Mouse (Mus musculus) gastrocnemius, postnatal 25 days (tissue): Measurements from ENCODE around the gene Clstn3. TPM values are rescaled to one million over a fixed set of nuclear protein-coding genes. Genes with fewer than 3 reads are reported as not detected.
"Not testable (repeated sequence)": the region's sequence is repeated elsewhere in the genome, so short reads cannot be mapped to it uniquely, and the experiment has no call there.

Experiments used
- DNase-seq: peaks from one replicate; pipeline ENCODE4 v3.0.0; 2022
- long read RNA-seq, 2 experiments: library from polyadenylated mRNA; stranded (forward); transcript quantifications; one replicate each; pipeline ENCODE4 v2.0.0; 2021
- total RNA-seq, 2 experiments: library from RNA; stranded (reverse); gene quantifications; 1 replicate in 1 of 2; 2 replicates in 1 of 2; pipeline ENCODE4 v1.2.3; 2021

The Clstn3 gene
- under 1 TPM; 0.59 to 0.61 TPM for total RNA-seq
- long read RNA-seq, experiment 1, result 0 reads
- long read RNA-seq, experiment 2, partial matches to known transcripts, result 0 of 1 reads
- long read RNA-seq, experiment 2, other reads (novel, unspliced or antisense), result 1 of 1 reads

DNA sequence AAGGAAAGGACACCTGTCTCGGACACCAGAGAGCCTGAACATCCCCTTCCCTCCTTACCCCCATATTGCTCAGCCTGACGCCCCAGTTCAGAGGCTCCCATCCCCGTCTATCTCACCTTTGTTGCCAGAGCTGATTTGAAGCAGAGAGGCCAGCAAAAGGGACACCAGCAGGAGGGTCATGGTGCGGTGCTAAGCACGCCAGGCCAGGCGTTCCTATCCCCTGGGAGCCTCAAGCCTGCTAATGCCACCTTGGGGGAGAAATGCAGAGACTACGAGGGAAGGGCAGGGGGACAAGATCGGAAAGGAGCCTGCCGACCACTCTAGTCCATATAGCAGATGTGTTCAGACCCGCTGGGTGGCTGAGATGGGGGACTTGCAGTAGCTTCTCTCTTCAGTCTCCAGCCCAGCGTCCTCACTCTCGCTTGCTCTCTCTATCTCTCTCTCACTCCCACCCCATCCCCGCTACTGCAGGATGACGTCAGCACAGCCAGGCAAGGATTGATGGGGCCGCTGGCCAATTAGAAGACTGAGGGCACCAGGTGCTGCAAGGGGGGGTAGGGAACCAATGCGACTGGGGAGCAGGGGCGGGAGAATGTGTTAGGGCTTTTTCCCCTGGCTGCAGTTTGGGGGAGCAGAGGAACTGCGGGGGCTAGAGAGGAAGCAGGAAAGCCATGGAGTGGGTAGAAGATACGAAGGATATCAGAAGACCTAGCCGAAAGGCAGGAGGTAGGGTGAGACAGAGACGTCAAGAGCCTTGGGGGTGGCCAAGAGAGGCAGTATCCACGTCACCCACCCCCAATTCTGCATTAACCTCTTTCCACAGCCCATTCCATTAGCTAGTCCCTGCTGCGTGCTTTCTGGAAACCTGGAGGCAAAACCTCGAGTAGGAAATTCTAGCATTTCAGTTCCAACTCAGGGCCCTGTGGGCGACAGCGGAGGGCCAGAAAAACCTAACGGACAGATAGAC is at the start of gene Clstn3:
Gene Clstn3, minus strand, starts transcription at position 490 of the 967 bp plus-strand sequence.
- DNase-seq, result peak; percentile 72

DNA sequence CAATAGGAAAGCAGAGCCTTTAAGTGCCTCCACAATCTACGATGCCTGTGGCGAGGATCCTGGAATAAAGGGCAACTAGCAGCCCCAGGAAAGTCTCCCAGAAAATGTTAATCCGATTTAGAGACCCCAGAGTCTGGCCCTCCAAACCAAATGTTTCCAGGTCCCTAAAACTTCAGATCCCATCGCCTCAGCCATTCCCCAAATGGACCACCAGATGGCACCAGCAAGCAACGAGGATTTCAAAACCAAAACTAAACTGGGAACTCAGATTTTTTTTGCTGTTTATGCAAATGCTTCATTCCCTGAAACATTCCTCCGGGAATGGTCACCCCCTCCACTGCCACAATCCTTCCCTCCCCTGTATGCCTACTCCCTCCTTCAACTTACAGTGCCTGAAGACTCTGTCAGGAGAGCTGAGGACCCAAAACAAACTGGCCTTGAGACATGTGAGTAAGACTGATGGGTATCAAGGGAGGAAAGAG is 47.8 kb upstream of the Clstn3 start, which contains the start of gene C1ra:
Gene C1ra, plus strand, starts transcription at position 51 of the 482 bp plus-strand sequence.
- DNase-seq, result peak; percentile 41

DNA sequence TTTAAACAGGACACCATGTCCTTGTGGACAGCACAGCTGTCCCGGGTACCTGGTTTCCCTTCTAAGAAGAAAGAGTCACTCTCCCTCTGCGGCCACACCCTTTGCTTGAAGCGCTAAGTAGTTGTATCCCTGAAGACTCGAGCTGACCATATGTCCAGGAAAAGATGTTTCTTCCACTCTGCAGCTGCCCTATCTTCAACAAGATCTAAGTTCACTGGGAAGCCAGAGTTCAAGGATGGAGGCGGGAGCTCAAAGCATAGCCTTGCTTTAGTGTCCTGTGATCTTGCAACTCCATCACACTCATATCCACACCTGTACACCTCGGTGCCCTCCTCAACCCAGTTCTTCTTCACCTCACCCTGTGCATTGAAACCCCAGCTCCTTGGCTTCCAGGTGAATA is 47.3 kb upstream of the Clstn3 start:
- no peak for DNase-seq

DNA sequence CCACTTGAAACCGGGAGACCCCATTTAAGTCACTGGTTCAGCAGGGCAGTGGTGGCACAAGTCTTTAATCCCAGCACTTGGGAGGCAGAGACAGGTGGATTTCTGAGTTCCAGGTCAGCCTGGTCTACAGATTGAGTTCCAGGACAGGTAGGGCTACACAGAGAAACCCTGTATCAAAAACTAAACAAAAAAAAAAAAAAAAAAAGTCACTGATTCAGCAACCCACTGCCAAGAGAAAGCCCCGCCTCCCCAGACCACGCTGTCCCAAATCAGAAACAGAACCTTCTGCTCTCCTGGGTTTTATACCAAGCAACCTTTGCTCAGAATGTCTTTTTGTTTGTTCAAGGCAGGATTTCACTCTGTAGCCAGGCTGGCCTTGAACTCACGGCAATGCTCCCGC is 44.6 kb upstream of the Clstn3 start:
- DNase-seq, result not testable (repeated sequence)

DNA sequence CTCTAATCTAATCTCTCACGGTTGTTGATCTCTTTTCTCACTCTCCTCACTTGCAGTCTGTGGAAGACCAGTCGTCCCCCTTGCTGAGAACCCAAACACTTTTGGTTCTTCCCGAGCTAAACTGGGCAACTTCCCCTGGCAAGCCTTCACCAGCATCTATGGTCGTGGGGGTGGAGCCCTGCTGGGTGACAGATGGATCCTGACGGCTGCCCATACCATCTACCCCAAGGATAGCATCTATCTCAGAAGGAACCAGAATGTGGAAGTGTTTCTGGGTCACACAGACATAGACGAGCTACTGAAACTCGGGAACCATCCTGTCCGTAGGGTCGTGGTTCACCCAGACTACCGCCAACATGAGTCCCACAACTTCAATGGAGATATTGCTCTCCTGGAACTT is 43.7 kb upstream of the Clstn3 start:
- DNase-seq, result no peak

DNA sequence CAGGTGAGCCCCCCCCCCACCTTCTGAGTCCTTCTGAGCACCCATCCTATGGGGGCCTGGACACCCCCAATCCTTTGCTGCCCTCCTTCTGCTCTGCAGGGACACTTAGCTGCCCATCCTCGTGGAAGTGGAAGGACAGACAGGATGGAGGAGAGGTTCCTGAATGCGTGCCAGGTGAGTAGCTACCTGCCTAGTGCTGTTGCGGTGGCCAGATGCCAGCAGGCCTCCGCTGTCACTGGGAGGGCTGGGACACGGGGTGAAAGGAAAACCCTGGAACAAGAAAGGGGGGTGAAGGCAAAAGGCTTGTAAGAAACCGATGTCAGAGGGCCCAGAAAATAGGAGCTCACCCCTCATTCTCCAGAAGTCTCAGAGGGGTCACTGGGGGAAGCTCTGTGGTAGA is 42.4 kb upstream of the Clstn3 start:
- no peak for DNase-seq

DNA sequence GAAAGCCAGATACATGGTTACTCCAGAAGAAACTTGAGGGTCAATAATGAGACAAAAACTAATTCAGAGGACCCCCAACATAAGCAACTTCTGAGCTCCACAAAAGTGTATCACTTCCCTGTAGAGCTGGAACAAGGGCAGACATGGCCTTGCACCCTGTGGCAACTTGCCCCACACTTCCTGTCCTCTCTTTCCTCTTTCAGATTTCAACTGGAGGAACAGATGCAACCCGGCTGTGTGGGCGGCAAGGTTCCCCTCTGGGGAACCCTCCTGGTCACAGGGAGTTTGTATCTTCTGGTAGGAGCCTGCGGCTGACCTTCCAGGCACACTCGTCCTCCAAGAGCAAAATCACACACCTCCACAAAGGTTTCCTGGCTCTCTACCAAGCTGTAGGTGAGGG is 40.4 kb upstream of the Clstn3 start:
- no peak for DNase-seq

DNA sequence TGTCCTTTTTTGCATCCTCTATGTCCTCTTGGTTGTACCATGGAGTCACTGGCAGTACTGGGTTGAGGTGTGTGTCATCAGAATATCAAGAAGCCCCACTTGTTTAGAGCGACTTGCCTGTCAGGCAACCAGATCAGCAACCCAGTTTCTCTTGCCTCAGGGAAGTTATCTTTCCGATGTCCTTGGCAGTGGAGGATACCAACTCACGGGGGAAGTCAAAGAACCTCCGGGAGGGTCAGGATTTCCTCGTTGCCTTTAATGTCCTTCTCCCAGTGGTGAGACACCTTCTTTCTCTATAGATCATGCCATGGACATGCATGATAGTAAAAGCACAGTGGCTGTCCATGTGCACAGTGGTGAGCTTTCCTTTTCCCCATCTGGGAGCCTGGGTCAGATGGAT is 37.4 kb upstream of the Clstn3 start:
- no peak for DNase-seq

DNA sequence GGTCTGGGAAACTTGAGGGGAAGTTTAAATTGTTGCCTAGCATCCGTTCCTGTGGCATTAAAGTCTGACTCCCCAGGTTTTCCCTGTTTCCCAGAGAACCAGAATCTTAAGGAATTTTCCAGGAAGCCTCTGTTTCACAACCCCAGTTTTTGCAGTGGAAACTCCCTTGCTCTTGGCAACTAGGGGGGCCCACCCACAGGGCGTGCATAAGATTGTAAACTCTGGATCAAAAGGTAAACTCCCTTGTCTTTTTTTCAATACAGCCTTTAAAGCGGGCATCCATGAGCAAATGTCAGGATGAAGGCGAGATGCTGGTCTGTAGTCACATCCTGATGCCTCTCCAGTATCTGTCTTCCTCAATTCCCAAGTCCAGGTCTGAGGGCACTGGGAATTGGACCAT is 36.9 kb upstream of the Clstn3 start:
- DNase-seq, result peak; percentile 50

DNA sequence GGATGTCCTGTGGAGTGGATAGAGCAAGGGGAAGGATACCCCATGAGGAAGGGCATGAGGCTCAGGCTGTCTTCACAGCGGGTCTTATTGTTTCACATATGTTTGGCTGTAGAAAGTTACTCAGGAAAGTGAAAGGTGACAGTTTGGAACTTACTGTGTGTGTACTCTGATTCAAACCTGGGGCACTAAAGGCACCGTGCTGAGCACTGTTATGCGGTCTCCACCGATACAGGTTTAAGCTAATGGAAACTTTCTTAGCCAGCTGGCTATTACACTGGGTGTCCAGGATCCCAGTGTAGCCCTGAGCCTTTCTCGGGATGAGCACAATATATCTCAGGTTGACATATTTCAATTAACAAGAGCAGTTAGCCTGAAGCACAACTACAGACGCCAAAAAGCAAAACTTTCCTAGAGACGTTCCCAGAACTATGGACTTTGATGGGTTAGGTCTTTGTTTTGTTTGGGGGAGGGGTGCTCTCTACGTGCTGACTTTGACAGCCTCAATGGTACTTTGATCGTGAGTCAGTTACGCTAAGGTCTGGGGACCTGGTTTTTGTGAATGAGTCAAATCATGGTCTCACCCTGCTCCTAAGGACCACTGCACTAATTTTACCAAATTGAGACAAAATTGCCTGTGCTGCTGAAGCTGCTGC is 35.4 kb upstream of the Clstn3 start:
- DNase-seq, result no peak

DNA sequence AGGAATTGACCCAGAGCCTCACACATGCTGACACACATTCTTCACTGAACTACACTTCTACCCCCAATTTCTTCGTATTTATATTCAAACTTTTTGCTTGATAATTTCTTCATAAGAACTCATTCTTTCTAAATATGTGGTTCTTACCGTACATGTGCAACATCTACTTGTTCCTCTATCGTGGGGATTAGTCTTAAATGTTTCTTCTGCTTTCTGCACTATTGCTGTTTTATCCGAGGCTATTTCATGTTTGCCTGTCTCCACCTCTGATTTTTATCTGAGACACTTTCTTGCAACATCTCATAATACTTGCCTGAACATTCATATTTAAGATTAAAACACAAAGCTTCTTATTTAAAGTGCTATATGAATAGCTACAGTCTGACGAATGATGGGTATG is 31.5 kb upstream of the Clstn3 start:
- DNase-seq, result no peak

DNA sequence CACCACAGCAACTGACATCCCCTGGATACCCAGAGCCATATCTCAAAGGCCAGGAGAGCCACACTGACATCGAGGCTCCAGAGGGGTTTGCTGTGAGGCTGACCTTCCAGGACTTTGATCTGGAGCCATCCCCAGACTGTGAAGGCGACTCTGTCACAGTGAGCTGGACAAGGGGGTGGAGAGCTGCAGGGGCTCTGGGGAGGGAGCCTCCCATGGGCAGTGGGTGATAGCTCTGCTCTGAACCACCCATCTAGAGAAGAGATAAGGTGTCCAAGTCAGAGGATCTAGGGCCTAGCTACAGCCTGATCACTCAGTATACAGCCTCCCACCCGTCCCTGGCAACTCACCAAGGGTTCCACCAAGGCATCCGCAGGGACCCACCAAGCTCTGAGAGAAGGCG is 29.3 kb upstream of the Clstn3 start:
- DNase-seq, result no peak

DNA sequence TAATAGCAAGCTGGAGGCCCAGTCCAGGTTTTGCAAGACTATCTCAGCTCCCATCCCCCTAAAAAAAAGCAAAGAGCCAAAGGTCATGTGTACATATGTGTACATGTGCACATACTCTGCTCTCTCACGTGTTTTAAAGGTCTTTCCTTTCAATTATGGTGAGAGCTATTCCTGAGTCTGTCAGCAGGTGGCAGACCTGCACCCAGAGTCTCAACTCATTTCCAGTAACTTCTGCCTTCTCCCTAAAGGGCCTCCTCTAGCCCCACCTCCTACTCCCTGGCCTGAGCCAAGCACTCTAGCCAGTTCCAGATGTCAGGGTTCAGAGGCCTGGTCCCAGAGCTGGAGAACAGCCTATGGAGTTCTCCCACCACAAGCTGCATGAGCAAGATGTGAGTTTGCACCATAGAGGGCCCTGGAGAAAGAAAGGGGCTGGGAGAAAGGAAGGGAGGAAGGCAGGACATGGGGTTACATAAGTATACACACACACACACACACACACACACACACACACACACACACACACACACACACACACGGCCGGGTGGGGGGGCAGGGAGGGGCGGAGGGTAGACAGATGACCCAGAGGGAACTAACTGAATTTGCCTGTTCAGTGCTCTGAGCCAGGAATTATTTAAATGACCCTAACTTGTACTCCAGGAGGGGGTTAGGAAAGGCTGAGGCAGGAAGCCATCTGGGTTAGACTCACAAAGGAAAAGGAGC is 28.4 kb upstream of the Clstn3 start, which contains the start of gene C1rl:
Gene C1rl, plus strand, starts transcription at position 272 of the 720 bp plus-strand sequence.
- DNase-seq, result peak; percentile 87

DNA sequence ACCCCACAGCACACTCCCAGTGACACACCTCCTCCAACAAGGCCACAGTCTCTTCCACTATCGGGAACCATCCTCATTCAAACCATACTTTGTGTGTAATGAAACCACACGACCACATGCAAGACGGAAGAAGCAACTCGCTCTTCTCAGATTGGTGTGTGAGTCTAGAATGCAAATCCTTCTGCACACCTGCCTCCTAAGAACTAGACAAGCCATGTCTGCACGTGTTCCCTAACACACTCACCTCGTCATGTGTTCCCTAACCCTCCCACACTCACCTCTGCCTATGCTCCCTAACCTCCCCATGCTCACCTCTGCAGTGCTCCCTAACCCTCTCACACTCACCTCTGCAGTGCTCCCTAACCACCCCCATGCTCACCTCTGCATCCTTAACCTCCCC is 26.8 kb upstream of the Clstn3 start:
- DNase-seq, result no peak

DNA sequence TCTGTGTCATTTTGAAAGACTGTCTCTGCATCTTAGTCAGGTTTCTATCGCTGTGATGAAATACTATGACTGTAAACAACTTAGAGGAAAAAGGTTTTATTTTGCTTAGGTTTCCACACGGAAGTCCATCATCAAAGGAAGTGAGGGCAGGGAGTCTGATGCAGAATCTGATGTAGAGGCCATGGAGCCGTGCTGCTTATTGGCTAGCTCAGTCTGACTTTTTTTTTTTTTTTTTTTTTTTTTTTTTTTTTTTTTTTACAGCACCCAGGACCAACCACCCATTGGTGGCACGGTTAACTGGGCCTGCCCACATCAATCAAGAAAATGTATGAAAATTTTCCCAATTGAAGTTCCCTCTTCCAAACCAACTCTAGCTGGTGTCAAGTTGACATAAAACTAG is 24.4 kb upstream of the Clstn3 start:
- DNase-seq, result no peak

DNA sequence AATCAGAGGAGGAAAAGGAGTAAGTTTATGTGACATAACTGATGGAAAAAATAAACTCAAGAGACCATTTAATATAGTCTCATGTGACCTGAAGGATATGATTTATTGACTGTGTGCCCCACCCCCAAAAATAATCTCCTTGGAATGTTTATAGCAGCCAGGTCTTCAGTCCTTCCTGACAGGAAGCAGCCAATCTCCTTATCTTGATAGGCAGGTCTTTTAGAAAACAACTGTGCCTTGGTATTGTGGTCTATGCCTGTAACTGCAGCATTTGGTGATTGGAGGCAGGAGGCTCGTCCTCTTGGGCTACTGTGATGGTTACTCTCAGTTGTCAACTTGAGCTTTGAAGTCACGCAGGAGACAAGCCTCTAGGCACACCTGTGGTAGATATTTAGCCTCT is 22.9 kb upstream of the Clstn3 start:
- DNase-seq, result no peak

DNA sequence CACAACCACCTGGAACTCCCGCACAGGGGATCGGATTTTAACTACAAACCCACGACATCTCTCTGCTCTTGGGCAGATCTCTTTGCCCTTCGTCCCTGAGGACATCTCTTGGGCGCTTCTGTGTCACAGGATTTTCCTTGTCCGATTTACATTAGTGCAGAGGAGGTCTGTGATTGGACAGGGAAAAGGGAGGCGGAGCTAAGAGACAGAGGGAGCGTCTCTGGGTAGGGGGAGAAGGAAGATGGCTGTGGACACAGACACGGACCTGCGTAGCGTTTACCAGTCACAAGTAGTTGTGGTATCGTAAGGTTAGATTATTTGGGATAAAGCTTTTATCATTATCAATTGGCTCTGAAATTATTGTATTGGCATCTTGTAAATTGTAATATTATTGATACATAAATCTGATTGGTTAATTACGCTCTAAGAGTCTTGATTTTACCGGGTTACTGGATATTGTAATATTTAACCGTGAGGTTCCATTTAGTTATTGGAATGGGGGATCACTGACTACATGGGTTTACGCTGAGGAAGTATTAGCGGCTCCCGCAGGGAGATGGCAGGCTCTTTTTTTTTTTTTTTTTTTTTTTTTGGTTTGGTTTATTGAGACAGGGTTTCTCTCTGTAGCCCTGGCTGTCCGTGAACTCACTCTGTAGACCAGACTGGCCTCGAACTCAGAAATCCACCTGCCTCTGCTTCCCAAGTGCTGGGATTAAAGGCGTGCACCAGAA is 21.0 kb upstream of the Clstn3 start:
- no peak for DNase-seq

DNA sequence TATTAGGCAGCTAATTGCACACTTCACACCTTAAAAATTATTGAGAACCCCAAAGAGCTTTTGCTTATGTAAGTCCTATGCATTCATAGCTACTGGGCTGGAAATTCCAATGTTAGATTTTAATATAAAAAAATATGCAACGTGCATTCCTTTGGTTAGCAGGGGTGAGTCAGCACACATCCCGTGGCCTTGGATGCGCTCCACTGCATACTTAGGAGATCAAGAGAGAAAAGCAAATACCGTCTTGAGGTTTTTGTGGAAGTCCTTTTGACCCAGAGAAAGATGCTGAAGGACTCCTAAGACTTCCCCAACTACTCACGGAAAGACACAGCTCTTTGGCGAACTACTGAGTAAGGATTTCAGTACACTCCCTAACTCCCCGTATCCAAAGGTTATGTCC is 20.3 kb upstream of the Clstn3 start:
- DNase-seq, result no peak

DNA sequence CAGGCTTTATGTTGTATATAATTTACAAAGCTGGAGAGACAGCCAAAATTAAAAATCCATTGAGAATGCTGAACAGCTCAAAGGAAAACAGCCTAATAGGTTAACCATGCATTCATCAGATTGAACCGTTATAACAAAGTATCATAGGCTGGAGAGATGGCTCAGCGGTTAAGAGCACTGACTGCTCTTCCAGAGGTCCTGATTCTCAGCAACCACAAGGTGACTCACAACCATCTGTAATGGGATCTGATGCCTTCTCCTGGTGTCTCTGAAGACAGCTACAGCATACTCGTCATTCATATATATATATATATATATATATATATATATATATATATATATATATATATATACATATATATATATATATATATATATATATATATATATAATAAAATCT is 19.2 kb upstream of the Clstn3 start:
- DNase-seq, result not testable (repeated sequence)

DNA sequence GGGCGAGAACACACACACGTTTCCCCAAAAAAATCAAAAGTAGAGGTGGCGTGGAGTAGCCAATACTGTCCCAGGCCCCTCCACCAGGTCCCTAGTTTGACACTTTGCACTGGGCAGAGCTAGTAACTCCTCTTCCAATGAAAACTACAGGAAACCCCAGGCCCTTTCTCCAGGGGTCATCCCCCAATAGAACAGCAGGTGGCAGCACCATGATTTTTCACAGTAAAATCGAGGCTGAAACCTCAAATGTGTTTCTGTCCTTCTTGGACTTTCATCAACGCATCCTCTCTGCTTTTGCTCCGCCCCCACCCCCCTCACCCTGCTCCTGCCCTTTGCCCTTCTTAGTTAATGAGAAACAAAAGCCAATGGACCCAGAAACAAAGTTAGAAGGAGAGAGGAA is 17.0 kb upstream of the Clstn3 start:
- no peak for DNase-seq

DNA sequence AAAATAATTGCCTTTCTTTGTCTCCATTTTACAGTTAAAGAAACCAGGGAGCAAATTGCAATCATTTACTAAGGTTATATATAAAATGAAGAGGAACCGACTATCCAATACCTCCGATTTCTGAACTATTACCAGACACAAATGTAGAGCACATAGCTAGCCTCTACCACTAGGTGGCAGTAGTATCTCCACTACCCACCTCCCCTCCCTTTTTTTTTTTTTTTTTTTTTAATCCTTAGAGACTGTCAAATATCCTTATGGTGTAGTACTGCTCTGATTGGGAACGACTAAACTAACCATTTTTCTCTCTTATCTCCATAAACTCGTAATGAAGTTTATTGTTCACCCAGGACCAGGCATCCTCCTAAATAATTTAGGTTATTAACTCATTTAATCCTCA is 15.7 kb upstream of the Clstn3 start:
- no peak for DNase-seq

DNA sequence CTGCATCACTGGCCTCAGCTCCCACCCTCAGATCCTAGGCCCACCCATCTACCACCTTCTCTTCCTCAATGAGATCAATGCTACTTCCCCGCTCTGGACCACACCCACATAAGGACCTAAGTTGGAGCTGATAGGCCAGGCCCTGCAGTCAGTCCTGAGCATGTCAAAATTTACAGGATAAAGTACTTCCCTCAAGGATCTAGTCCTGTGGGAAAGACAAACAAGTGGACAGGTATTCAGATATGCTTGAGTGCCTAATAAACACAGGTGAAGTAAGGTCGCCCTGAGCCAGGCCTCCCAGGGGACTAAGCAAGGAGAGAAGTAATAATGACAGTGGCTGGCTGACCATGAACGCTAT is 15.0 kb upstream of the Clstn3 start:
- DNase-seq, result no peak
